Mouse (Mus musculus) kidney, adult 2 months (tissue): ENCODE data around the gene Gck. TPM values are rescaled to one million over a fixed set of nuclear protein-coding genes. Genes with fewer than 3 reads are reported as not detected.
"Not testable (repeated sequence)": the region's sequence is repeated elsewhere in the genome, so short reads cannot be mapped to it uniquely, and the experiment has no call there.

Experiments
- DNase-seq: peaks from one replicate; pipeline ENCODE4 v3.0.0; 2021
- H3K27ac ChIP-seq: fragments of 200-500 bp; 2 replicates; pipeline ENCODE4 v1.5.1; 2012; ENCODE audit warnings: low read depth, low read length, control low read depth, inconsistent platforms; ENCODE audit not compliant: insufficient read depth
- H3K27me3 ChIP-seq: fragments of 200-500 bp; replicated peaks from 2 replicates; pipeline ENCODE4 v1.6.1; 2012; ENCODE audit warnings: mild to moderate bottlenecking, moderate library complexity, low read length, inconsistent platforms; ENCODE audit not compliant: control insufficient read depth, insufficient read depth
- H3K36me3 ChIP-seq: fragments of 200-500 bp; 2 replicates; pipeline ENCODE4 v1.6.1; 2012; ENCODE audit warnings: mild to moderate bottlenecking, moderate library complexity, low read length, inconsistent platforms; ENCODE audit not compliant: control insufficient read depth, insufficient read depth
- H3K4me1 ChIP-seq: fragments of 200-500 bp; 2 replicates; pipeline ENCODE4 v1.6.1; 2011; ENCODE audit warnings: low read length; ENCODE audit not compliant: control insufficient read depth, insufficient read depth
- H3K4me3 ChIP-seq: fragments of 200-500 bp; 2 replicates; pipeline ENCODE4 v1.5.1; 2011; ENCODE audit warnings: mild to moderate bottlenecking, low read depth, low read length, control low read depth; ENCODE audit not compliant: insufficient read depth
- CTCF ChIP-seq: fragments of 200-500 bp; conservative IDR thresholded peaks from 2 replicates; pipeline ENCODE4 v1.5.1; 2011; ENCODE audit warnings: low read depth, mild to moderate bottlenecking, control low read depth, low read length, moderate library complexity, mixed read lengths; ENCODE audit not compliant: insufficient read depth, insufficient read length
- POLR2A ChIP-seq: fragments of 200-500 bp; IDR thresholded peaks from one replicate; pipeline ENCODE4 v1.6.1; 2011; ENCODE audit warnings: low read depth, low read length, control low read depth
- WGBS: fragments of 180-500 bp; shearing (Covaris S2); methylation state at CpG from one replicate; pipeline ENCODE4 v1.1.7; 2018; 5-methylcytosine and 5-hydroxymethylcytosine counted together
- polyA plus RNA-seq: library from polyadenylated mRNA; depleted of rRNA; stranded (reverse); fragments of >200 nt; gene quantifications from 2 replicates; pipeline ENCODE4 v1.2.3, GENCODE M21; 2012

Gene Gck
- polyA plus RNA-seq, 1 experiment, result 0.16 TPM

DNA sequence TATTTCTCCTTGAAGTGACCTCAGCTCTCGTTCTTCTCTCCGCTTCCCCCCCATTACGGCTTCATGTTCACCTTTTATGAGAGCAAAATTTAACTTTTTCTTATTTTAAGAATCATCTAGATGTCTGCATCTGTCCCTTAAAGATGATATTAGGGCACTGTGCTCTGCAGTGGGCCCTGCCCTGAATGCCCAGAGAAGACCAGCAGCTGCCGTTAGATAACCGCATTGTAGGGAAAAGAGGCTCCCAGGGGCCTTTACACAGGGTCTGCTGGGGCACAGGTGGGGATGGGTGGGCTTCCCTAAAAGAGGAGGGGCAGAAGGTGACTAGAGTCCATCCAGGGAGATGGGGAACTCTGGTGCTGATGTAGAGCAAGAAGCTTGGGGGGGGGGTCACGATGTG is 56.1 kb downstream of the Gck start:
- Histone ChIP-seq H3K4me1 (peaks cover 5% of the 10 kb centered on the region; the same call in 1 of the 2 replicates), H3K27ac (no peak overlapping the region), H3K36me3 (no peaks in the 10 kb centered on the region), H3K27me3 (no peaks in the 10 kb centered on the region), H3K4me3 (no peak overlapping the region)
- DNase-seq, result no peak
- 87% methylated on average over 6 of the region's 6 CpGs for WGBS
- TF ChIP-seq POLR2A, result no peak
- TF ChIP-seq CTCF, result no peak

DNA sequence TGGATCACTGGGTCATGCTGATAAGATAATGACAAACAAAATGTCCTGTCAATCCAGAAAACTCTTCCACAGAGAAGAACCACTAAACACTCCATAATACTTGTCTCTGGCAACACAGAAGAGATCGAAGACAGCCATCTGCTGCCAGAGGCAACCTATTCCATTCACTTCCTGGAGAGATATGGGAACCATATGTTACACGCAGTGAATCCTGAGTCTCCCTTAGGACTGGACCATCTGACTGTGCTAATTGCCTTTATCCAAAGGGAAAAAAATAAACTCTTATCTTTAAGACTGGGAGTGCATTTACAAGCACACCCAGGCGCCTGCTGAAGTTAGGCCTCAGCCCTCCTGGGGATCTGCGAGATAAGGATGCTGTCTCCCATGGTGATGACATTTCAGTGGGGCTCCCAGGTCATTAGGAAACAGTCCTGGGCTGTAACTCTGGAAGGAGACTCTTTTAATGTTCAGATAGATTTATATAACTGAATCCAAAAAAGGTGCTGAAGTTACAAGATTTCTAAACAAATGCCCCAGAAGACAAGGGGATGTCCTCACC is 57.0 kb downstream of the Gck start:
- no peak overlapping the region for H3K4me3 ChIP-seq
- TF ChIP-seq CTCF (no peak), POLR2A (no peak)
- WGBS, result 71% methylated on average over 4 of the region's 4 CpGs
- no peak overlapping the region; the same call in 1 of the 2 replicates for H3K27ac ChIP-seq
- peaks cover 5% of the 10 kb centered on the region; the same call in 1 of the 2 replicates for H3K4me1 ChIP-seq
- no peak for DNase-seq
- H3K36me3 ChIP-seq, result no peaks in the 10 kb centered on the region
- no peaks in the 10 kb centered on the region for H3K27me3 ChIP-seq

DNA sequence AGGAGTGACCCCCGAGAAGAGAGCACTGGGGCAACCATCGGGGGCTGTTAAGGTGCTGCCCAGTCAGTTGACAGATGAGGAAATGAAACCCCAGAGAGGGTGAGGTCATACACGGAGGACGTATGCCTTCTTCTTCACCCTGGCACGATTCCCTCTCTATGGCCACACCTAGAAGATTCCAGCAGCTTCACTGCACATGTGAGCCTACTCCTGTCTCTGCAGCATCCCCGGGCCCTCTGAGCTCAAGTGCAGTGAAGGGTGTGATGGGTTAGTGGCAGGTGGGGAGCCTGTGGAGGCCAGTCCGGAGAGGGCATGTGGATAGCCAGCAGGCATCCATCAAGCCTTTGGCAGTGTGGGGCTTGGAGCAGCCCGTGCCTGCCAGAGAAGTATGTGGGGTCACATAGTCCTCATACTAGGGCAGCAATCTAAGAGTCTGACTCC is 57.7 kb downstream of the Gck start:
- Histone ChIP-seq H3K4me1 (peaks cover 5% of the 10 kb centered on the region; the same call in 1 of the 2 replicates), H3K4me3 (no peak overlapping the region), H3K27me3 (no peaks in the 10 kb centered on the region), H3K27ac (no peak overlapping the region), H3K36me3 (no peaks in the 10 kb centered on the region)
- WGBS, result 24% methylated on average over 8 of the region's 8 CpGs
- no peak for TF ChIP-seq POLR2A
- no peak for TF ChIP-seq CTCF
- peak; percentile 43 for DNase-seq

DNA sequence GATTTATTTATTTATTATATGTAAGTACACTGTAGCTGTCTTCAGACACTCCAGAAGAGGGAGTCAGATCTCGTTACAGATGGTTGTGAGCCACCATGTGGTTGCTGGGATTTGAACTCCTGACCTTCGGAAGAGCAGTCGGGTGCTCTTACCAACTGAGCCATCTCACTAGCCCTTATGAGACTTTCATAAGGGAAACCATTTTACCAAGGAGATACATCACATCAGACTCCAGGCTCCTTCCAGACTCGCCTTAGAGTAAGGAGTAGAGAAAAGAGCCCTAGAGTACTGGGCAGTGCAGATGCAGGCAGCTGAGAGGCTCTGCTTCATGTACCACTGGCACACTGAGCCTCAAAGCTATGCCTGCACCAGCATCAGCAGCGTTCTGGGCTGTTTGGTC is 61.3 kb downstream of the Gck start:
- not testable (repeated sequence) for DNase-seq, H3K27ac ChIP-seq, H3K27me3 ChIP-seq, H3K4me3 ChIP-seq, H3K36me3 ChIP-seq, H3K4me1 ChIP-seq
- WGBS, result 62% methylated on average over 5 of the region's 5 CpGs

DNA sequence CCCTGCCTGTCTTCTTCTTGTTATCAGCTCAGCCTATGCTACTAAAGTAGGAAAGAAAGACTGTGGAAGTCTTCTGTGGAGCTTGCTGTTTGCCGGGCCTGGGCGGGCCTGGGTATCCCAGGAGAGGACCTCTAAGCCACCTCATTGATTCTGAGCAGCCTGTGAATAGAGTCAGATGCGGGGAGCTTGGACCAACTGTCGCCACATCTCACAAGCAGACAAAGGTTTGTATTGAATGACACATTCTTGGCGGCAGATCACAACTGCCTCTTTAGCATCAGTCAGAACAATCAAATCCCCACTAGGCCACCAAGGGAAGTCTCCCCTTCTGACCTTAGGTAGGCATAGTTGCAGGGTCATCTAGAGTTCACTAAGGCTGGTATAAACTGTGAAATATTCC is 62.6 kb downstream of the Gck start:
- no peak overlapping the region for H3K4me3 ChIP-seq
- no peaks in the 10 kb centered on the region for H3K36me3 ChIP-seq
- TF ChIP-seq POLR2A, result no peak
- no peak for TF ChIP-seq CTCF
- H3K27ac ChIP-seq, result no peak overlapping the region
- peaks cover 5% of the 10 kb centered on the region; the same call in 1 of the 2 replicates for H3K4me1 ChIP-seq
- no peak for DNase-seq
- H3K27me3 ChIP-seq, result no peaks in the 10 kb centered on the region
- 78% methylated on average over 5 of the region's 5 CpGs for WGBS

DNA sequence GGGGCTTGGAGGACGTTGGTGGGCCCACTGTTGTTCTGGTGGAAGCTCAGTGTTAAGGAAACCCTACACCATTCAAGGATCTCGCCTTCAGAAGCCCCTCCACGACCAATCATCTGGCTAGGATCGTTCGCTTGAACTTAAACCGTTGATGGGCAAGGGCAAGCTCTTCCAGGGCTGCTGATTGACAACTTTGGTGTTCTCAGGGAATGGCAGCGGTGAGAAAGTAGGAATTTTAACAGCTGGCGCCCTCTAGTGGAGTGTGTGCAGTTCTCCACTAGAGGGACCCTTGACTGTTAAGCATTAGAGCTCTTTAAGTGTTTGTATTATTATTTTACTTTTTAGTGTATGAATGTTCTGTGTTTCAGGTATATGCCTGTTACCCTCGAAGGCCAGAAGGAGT is 63.7 kb downstream of the Gck start:
- TF ChIP-seq CTCF (peak; percentile 84), POLR2A (no peak)
- 12% methylated on average over 9 of the region's 9 CpGs for WGBS
- Histone ChIP-seq H3K4me3 (no peak overlapping the region), H3K36me3 (no peaks in the 10 kb centered on the region), H3K27me3 (no peaks in the 10 kb centered on the region), H3K27ac (no peak overlapping the region), H3K4me1 (no peaks in the 10 kb centered on the region)
- DNase-seq, result peak; percentile 76

DNA sequence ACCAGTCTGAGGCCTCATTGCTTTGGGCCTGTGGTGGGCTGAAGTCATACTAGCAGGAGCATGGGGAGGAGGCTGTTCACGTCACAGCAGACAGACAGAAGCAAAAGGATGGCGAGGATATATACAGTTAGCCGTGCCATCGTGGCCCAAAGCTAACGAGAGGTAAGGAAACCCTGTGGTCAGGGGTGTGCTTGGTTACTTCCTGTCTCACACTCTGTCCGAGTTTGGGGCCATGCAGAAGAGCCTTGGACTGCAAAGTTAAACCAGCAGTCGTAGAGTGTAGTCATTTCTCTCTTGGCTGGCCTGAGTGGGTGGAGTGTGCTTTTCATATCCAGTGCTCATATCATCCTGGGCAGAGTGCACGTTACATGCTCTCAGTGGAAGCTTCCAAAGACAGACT is 67.4 kb downstream of the Gck start:
- no peak for TF ChIP-seq CTCF
- TF ChIP-seq POLR2A, result no peak
- no peaks in the 10 kb centered on the region for H3K36me3 ChIP-seq
- H3K4me1 ChIP-seq, result peaks cover 5% of the 10 kb centered on the region; the same call in 1 of the 2 replicates
- no peak overlapping the region for H3K27ac ChIP-seq
- WGBS, result 70% methylated on average over 8 of the region's 8 CpGs
- H3K4me3 ChIP-seq, result no peak overlapping the region
- DNase-seq, result no peak
- no peaks in the 10 kb centered on the region for H3K27me3 ChIP-seq

DNA sequence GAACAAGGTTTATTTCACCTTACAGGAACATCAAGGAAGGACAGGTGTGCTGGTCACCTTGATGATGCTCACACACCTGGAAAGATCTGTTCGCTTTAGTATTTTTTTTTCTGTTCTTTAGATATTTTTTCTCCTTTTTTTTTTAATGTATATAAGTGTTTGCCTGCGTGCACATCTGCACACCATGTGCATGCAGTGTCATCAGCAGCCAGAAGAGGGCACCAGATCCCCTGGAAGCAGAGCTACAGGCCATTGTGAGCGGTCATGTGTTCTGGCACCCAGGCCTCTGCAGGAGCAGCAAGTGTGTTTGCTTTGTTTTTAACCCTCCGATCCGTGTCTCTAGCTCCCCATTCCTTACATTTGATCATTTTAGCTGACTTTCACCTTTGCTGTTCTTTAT is 70.0 kb downstream of the Gck start:
- H3K27ac ChIP-seq, result no peak overlapping the region
- H3K4me1 ChIP-seq, result peaks cover 5% of the 10 kb centered on the region; the same call in 1 of the 2 replicates
- 73% methylated on average over 5 of the region's 5 CpGs for WGBS
- no peaks in the 10 kb centered on the region for H3K27me3 ChIP-seq
- peak; percentile 66 for DNase-seq
- no peaks in the 10 kb centered on the region for H3K36me3 ChIP-seq
- TF ChIP-seq CTCF, result peak; percentile 79
- TF ChIP-seq POLR2A, result no peak
- no peak overlapping the region for H3K4me3 ChIP-seq
